Mouse (Mus musculus) frontal cortex, adult 2 months (tissue): ENCODE measurements around the gene Mical2. TPM values are rescaled to one million over a fixed set of nuclear protein-coding genes. Genes with fewer than 3 reads are reported as not detected.
A peak's percentile ranks its signal among the peaks of the same experiment; 100 is the strongest.

ENCODE experiments used
- DNase-seq, 2 experiments: peaks; one replicate each; pipeline ENCODE4 v3.0.0; 2022; ENCODE audit warnings: low spot score in 1 of 2; ENCODE audit errors: extremely low spot score in 1 of 2
- polyA plus RNA-seq: library from polyadenylated mRNA; depleted of rRNA; stranded (reverse); fragments of >200 nt; gene quantifications from 2 replicates; pipeline ENCODE4 v1.2.3, GENCODE M21; 2012

Gene Mical2
- polyA plus RNA-seq, 1 experiment = 229 TPM

- no peak for DNase-seq
Observed at GRCm38 (mm10) chr7:112240748-112241147, 15.1 kb downstream of the Mical2 start.

DNA sequence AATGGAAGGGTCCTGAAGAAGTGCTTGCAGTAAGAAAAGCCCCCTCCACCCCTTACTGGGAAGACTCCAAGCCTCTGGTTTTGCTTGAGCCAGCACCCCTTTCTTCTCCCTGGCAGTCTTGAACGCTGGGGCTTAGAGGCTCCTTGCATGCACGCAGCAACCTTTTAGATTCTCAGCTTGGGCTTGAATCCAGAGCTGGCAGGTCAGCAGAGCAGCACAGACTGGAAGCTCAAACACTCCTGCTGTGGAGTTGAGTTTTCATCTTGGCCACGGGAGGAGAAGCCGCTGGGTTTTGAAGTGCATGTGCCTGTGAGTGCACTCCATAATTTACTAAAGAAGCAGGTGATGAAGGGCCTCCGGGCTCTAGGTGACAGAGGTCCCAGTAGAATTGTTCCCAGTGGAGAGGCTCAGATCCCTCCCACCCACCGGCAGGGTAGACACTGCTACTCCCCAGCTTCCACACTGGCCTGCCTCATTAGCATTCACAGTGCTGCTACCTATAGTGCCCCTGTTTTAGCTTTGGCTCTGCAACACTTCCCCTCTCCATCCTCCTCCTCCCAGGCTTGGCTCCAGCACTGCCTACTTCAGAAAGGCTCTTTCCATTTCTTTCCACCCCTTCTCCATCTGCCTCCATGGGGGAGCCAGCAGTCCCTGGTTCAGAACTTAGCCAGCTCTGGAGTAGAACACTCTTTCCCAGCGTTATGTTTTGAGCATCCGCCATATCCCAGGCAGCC is 15.7 kb downstream of the Mical2 start:
- DNase-seq = peak; percentile 81 to 82

DNA sequence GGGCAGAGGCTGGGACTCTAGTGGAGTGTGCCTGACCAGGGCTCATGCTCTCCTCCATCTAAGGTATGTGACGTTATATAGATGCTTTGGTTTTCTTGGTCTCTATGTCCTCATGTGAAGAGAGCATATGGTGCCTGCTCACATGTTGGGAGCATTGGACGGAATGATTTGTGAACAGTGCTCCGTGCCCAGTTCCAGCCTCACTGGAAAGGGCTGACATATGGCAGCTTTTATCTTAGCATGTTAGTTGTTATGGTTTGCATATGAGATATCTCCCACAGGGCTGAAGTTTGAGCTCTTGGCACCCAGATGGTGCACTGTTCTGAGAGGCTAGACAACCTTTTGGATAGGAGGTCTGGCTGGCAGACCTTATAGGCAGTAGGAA is 16.3 kb downstream of the Mical2 start:
- no peak for DNase-seq

- no peak for DNase-seq
Observed at GRCm38 (mm10) chr7:112242587-112242986, 16.9 kb downstream of the Mical2 start.

GRCm38 (mm10) chr7:112244071-112244470 is 18.4 kb downstream of the Mical2 start:
- DNase-seq = no peak

DNA sequence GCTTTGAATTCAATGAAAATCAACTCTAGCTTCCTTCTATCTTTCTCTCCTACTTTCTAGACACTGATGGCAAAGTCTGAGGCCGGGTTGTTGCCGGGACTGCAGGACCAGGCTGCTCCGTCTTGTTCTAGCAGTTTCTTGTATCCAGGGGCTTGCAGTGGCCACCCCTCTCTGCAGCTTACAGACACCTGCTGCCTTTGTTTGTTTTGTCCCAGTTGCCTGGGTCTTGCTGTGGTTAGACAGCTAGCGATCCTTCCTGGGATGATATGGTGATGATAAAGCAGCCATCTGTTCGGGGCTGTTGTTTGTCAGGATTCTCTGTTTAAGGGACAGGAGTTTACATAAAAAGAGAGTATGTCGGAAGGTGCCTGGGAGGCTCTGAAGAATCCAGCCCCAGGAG is 19.0 kb downstream of the Mical2 start:
- DNase-seq = no peak

DNA sequence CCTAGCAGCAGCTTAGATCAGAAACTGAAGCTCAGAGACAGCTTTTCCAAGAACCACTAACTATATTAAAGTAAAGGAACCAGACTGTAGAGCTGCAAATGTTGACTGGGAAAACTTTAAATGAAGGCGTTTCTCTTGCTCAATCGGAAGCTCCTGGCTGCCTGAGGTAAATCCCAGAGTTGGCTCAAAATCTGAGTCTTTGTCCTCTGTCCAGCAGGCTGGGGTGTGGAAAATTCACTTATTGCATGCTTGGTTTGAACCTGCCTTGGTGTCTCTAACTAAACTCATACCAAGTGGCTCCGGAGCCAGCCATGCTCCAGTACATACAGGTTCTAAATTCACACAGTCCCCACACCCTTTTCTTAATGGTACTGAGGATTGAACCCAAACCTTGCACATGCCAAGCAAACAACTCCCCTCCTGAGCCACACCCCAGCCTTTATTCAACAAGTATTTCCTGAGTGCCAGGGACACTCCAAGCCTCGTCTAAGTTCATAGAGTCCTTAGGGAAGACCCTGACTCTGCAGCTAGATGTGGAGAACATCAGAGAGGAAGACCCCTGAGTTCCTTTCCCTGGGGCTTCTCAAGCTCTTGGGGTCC is 20.3 kb downstream of the Mical2 start:
- no peak for DNase-seq

DNA sequence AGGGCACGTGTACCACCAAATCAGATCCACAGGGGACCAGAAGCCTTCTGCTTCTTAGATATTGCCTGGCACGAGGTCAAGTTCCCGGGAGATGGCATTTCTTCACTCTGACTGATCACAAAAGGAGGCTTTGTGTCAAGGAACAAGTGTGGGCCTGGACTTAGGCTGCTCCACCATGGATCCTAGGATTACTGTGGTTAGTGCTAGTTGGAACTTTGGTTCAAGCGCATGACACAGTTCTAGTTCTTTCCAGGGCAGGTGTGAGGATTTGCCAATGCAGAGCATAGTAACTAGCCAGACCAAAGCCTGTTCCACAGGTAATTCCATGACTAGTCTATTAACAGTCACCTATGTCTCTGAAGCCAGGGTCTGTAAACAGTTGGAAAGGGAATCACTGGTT is 20.8 kb downstream of the Mical2 start:
- DNase-seq = no peak

GRCm38 (mm10) chr7:112247890-112248289 is 22.2 kb downstream of the Mical2 start:
- DNase-seq = no peak

DNA sequence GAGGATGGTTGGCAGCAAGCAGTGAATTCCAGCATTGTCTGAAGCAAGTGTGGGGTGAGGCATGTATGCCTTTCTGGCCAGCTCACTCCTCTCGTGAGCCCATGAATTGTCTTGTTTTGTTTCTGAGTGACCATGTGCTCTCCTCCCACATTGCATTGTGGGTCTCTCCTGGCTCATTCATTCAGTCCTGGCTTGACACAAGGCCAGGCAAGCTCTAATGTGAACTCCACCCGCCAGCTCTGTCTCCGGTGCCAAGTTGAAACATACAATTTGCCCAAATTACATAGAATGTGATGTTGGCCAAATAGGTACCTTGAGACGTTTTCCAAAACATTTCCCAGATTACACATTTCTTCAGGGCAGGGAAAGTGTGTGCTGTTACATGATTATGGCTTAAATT is 23.8 kb downstream of the Mical2 start:
- DNase-seq = no peak

DNA sequence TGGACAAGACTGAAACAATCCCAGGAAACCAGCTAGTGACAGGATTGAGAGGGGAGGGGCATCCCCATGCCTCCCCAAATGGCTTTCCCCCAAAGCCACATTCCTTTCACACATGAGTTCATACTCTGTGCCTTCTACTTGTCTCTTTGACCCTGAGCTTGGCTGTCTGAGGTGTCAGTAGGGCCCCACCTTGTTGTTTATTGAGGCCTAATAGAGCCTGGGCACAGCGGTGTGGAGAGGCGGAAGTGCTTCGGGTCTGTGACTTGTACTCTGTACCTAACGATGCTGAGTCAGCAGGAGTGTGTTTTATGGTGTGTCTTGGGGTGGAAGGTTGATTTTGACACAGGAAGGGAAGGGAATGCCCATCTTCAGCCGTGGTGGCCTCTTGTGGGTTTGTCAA is 26.4 kb downstream of the Mical2 start:
- no peak for DNase-seq

DNA sequence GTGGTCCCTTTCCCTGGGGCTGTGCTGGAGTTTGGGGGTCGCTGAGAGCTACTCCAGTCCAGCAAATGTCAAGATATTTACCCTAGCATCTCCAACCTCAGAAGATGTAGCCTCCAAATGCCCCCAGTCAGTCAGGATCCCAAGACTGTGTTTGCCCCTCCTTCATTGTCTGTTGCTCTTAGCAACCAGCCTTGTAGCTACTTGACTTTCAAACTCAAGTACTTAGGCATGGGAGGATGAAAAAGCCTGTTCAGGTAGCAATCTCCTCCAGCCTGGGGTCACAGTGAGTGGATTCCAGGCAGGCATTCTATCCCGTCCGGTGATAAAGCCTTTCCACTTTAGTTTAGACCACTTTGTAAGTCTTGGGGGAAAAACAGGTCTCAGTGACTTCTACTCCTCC is 28.6 kb downstream of the Mical2 start:
- no peak for DNase-seq

DNA sequence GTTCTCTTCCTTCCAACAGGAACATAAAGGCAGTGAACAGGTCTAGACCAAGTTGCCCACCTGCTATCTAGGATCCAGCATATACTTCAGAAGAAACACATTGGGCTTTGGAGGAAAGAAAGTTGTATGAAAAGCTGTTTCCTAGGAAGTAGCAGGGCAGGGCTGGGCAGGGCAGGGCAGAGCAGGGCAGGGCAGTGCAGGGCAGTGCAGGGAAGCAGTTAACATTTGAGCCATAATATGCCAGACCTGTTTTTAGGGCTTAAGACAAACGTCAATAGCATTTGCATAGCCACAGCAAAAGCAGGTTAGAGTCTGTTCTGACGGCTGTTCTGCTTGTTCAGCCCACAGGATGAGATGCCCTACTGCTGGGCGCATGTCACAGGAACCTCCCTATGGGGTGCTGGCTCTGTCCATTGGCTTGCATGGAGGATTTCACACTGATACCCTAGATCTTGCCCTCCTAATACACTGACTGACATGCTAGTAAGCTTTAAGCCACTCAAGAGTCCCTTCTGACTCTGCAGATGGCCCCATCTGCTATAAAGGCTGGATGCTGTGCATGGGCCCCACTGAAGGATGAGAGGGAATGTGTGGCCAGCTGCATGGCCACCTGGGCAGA is 29.7 kb downstream of the Mical2 start:
- DNase-seq = no peak

DNA sequence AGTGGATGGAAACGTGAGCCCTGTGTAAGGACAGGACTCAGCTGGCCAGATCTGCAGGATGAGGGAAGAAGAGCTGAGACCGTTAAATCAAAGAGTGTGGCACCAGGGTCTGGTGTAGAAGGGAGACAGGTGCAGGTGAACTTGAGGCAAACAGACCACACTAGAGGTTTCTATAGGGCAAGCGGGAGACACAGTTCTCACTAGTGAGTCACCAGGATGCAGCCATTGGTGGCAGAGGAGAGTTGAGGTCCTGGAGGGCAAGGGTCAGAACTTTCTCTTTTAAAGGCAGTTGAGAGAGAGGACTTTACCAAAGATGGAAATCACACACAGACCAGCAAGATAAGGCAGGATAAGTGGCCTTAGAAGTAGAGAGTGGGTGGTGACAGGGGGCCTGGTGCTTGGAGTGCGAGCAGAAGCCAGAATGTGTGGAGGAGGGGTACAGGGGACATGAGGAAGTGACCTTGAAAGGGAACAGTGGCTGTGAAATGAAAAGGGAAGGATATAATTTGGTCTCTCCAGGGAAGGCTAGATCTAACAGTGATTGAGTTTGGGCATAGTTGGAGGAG is 32.8 kb downstream of the Mical2 start:
- no peak for DNase-seq

GRCm38 (mm10) chr7:112259286-112259685 is 33.6 kb downstream of the Mical2 start:
- no peak for DNase-seq

- no peak for DNase-seq
Observed at GRCm38 (mm10) chr7:112261121-112261520, 35.5 kb downstream of the Mical2 start.

- no peak for DNase-seq
Observed at GRCm38 (mm10) chr7:112267266-112267665, 41.6 kb downstream of the Mical2 start.

DNA sequence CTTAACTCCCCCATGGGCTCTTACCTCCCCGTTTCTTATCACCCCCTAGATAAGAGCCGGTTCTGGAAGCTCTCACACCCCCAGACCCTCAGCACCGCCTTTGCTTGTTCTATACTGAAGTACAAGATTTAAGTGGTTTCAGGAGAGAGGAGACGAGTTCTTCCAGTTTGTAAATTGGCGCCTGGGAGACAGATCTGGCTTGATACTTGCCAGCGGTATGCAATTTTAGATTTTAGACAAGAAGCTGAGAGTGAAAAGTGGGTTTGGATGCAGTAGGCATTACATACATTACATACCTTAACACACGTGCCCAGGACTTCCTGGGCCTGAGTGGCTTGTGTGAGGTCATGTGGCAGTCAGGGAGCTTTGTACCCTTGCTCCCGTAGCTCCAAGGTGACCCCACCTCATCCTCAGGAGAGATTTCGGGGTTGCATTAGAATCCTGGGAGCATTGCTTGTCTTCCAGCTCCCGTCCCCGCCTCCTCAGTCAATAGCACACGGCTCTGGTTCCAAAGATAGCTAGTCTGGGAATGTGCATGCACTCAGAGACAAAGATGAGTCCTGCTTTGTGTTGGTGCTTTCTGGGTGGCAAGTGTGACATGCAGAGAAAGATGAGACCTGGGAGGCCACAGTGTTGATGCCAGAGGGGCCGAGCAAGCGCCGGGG is 43.2 kb downstream of the Mical2 start:
- DNase-seq = peak in 1 of 2 experiments; percentile 33

DNA sequence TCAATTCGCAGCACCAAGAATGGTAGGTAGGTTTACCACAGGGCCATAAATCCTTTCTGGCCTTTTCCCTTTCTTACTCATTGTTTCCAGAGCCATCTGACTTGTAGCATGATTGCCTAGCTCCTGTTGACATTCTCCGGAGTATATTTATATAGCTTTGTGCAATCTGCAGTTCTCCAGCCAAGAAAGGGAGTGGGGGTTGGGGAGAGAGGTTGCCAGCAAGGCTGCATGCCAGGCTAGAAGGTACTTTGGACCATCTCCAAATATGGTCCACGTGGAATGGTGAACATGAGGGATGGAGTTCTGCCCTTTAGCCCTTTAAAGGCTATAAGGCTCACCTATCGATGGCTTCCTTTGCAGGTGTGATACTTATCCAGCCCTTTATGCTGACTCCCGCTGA is 45.2 kb downstream of the Mical2 start:
- DNase-seq = peak in 1 of 2 experiments; percentile 46

- no peak for DNase-seq
Observed at GRCm38 (mm10) chr7:112271627-112272026, 46.0 kb downstream of the Mical2 start.

- no peak for DNase-seq
Observed at GRCm38 (mm10) chr7:112272692-112273091, 47.0 kb downstream of the Mical2 start.
